Mouse (Mus musculus) cerebellum, adult 11-12 months (tissue): ENCODE measurements around the gene Ttll7.

ENCODE experiments used
- DNase-seq: peaks from one replicate; pipeline ENCODE4 v3.0.0; 2022

Ttll7 gene

GRCm38 (mm10) chr3:147000963-147001362, 148.8 kb downstream of the Ttll7 start:
- no peak for DNase-seq

- DNase-seq, result no peak
Measured at GRCm38 (mm10) chr3:147001557-147001956, 149.4 kb downstream of the Ttll7 start.

- peak; percentile 25 for DNase-seq
Measured at GRCm38 (mm10) chr3:147016506-147016905, 164.3 kb downstream of the Ttll7 start.

- DNase-seq, result no peak
Measured at GRCm38 (mm10) chr3:147019506-147019905, 167.3 kb downstream of the Ttll7 start.

GRCm38 (mm10) chr3:147026248-147026647, 174.1 kb downstream of the Ttll7 start:
- no peak for DNase-seq

GRCm38 (mm10) chr3:147028382-147028781, 176.2 kb downstream of the Ttll7 start:
- no peak for DNase-seq

- no peak for DNase-seq
Measured at GRCm38 (mm10) chr3:147029718-147030117, 177.6 kb downstream of the Ttll7 start.

- DNase-seq, result no peak
Measured at GRCm38 (mm10) chr3:147030266-147030880, 178.2 kb downstream of the Ttll7 start.
